Mouse (Mus musculus) hematopoietic stem cell, adult 5-6 weeks (primary cell): ENCODE results near the gene Oog2. TPM values are rescaled to one million over a fixed set of nuclear protein-coding genes. Genes with fewer than 3 reads are reported as not detected.
"Not testable (repeated sequence)": the region's sequence is repeated elsewhere in the genome, so short reads cannot be mapped to it uniquely, and the experiment has no call there.

Source experiments
- ATAC-seq, 2 experiments: fragments of 125-278 bp in 1 of 2; replicated peaks in 1 of 2; 2 replicates each; pipeline ENCODE4 v1.8.0; 2016 to 2017; ENCODE audit warnings: inconsistent platforms in 2 of 2, mild to moderate bottlenecking in 2 of 2, moderate number of reproducible peaks in 2 of 2, low read depth in 1 of 2, moderate TSS enrichment in 1 of 2; ENCODE audit not compliant: low FRiP score in 2 of 2, poor library complexity in 2 of 2, severe bottlenecking in 2 of 2, insufficient read depth in 1 of 2, low TSS enrichment in 1 of 2
- total RNA-seq: library from RNA; stranded (forward); fragments of 172-1452, 232-1000 nt; gene quantifications from 2 replicates; pipeline ENCODE4 v1.2.3, GENCODE M21; 2017

Gene Oog2
- total RNA-seq: not detected in 2 replicates

- ATAC-seq: no peak
Observed at GRCm38 (mm10) chr4:144190419-144190818, at the start of gene Oog2. TSS of gene Oog2 (plus strand) at chr4:144190719.

DNA sequence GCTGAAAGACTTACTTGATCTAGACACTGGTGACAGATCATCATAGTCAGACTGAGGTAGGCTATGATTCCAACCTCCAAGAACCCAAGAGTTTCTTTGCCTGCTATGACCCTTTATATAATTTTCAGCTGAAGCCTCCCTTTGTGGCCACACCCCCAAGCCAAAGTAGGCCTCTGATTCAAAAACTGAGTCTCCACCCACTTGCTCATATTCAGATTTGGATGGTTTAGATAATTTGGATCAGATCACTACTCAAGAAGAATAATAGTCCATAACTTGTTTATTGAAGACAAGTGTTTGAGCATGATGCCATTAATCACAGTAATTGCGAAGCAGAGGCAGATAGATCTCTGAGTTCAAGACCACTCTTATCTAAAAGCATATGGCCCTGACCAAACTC is 28.0 kb upstream of the Oog2 start, which contains the start of gene Oog3:
Gene Oog3, minus strand, starts transcription at position 101 of the 400 bp plus-strand sequence.
- ATAC-seq: no peak

DNA sequence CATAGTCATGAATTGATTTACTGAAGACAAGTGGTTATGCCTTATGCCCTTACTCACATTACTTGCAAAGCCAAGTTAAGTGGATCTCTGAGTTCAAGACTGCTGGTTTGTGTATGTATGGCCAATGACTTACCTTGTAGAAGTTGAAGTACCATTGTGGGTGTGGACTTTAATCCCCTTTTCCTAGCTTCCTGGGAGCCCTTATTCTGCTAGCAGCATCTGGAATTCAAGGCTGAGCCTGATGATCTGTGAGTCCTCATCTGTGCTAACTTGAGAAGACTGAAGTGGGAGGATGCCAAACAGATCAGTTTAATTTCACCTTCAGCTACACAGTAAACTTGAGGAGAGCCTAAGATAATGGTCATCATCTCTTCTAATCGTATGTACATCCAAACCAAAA is 22.7 kb downstream of the Oog2 start, which contains the start of gene C87977:
Gene C87977, minus strand, starts transcription at position 101 of the 400 bp plus-strand sequence.
- ATAC-seq: not testable (repeated sequence)

Other genes with a start within 250 kb of the Oog2 start
- not detected in 2 replicates for gene Pramef25, start 239.7 kb upstream of the Oog2 start, total RNA-seq
- gene Gm13101, start 223.8 kb upstream of the Oog2 start, total RNA-seq: not detected in 2 replicates
- gene Pramef17, start 196.3 kb upstream of the Oog2 start, total RNA-seq: not detected in 2 replicates
- not detected in 2 replicates for gene Pramel4, start 131.6 kb upstream of the Oog2 start, total RNA-seq
- not detected in 2 replicates for gene Gm13102, start 84.2 kb upstream of the Oog2 start, total RNA-seq
- gene Oog3, start 28.1 kb upstream of the Oog2 start, total RNA-seq: not detected in 2 replicates
- gene C87977, start 22.6 kb downstream of the Oog2 start, total RNA-seq: not detected in 2 replicates
- not detected in 2 replicates for gene Pramel5, start 89.8 kb downstream of the Oog2 start, total RNA-seq
- gene Gm13128, start 139.5 kb downstream of the Oog2 start, total RNA-seq: not detected in 2 replicates
- gene Gm13119, start 167.2 kb downstream of the Oog2 start, total RNA-seq: not detected in 2 replicates
- gene Pramef20, start 187.2 kb downstream of the Oog2 start, total RNA-seq: not detected in 2 replicates
- gene Pramef12, start 217.7 kb downstream of the Oog2 start, total RNA-seq: not detected in 2 replicates
- gene 1700012P22Rik, start 248.1 kb downstream of the Oog2 start, total RNA-seq: not detected in 2 replicates